Mouse (Mus musculus): ENCODE data around the gene Lsr. TPM values are rescaled to one million over a fixed set of nuclear protein-coding genes. Genes with fewer than 3 reads are reported as not detected.

Gene Lsr
- total RNA-seq, 2 experiments from 2014 or later = 10.1 to 10.2 TPM

DNA sequence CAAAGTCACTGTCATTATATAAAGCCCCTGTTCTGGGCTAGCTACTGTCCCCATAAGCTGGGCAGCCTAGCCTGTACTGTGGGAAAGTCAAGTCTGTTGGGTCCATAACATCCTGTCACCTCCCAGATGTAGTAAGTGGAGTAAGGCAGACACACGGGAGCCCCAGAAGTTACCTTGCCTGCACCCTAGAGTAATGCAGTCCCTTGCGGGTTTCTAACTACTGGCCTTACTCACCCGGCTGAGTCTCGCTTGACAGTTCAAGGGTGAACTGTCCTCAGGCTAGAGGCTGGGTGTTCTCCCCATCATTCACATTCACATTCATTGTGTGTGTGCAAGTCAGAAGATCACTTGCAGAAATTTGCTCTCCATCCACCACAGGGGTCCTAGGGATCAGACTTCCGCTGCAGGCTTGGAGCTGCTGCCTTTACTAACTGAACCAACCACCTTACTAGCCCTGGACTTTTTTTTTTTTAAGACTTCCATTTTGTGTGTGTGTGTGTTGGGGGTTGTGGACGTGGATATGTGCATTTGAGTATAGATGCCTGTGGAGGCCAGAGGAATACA, 13.4 kb downstream of the Lsr start:
- DNase-seq (ENCODE audit: extremely low spot score in 1 of 2, low spot score in 2 of 2) = no peak
- TF ChIP-seq CTCF (IDR thresholded peaks at IDR 0.05) = no peak
- Histone ChIP-seq H3K27ac (no peak overlapping the region), H3K4me3 (no peak overlapping the region)
- intact Hi-C loops (cut with DNase I) = loop anchor here (5.0 kb wide), 2 partner anchors 137 to 373 kb away; partner anchors contain the start of gene Kmt2b

GRCm38 (mm10) chr7:30958866-30959487, 14.3 kb downstream of the Lsr start:
- H3K4me3 ChIP-seq = no peak overlapping the region
- intact Hi-C loops (cut with DNase I) = loop anchor here (5.0 kb wide), 2 partner anchors 138 to 372 kb away; partner anchors contain the start of gene Kmt2b
- TF ChIP-seq CTCF (IDR thresholded peaks at IDR 0.05) = no peak

DNA sequence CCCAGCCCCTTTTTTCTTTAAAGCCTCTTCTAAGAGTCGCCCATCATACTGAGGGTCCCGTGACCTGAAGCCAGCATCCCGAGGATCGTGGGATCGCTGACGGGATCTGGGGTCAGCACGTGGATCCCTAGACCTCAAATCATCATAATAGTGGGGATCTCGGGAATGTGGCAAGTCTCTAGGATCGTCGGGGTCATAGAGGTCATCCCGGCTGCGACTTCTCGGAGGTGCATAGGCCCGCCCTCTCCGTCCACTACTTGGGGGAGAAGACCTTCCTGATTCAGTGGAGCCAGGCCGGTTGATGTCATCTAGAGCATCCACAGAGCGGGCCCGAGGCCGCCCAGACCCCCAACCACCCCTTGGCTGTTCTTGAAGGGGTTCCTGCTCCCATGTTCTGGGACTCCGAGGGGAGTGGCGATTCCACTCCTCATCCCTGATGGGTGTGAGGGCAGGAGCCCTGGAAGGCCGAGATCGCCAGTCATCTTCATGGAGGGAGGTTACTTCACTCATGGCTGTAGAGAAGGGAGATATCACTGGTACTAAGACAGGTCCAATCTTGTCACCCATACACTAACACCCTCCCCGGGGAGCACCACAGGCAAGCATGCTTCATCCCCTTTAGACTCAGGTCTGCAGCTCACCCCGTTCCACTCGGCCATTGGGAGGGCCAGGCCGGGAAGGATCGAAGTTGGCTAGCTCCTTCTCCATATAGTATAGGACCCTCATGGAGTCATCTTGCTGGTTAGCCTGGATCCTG, 15.0 kb downstream of the Lsr start:
- DNase-seq (ENCODE audit: extremely low spot score in 1 of 2, low spot score in 2 of 2) = no peak
- no peak for TF ChIP-seq CTCF (IDR thresholded peaks at IDR 0.05)
- Histone ChIP-seq H3K27ac (peak overlapping the region; percentile 100), H3K4me3 (peak overlapping the region; percentile 75)
- intact Hi-C loops (cut with DNase I) = loop anchor here (5.0 kb wide), 2 partner anchors 139 to 371 kb away; partner anchors contain the start of gene Kmt2b

More at GRCm38 (mm10) chr7:30958866-30959487, 14.3 kb downstream of the Lsr start:
- no peak for DNase-seq (ENCODE audit: extremely low spot score in 1 of 2, low spot score in 2 of 2)
- no peak overlapping the region for H3K27ac ChIP-seq

GRCm38 (mm10) chr7:30957367-30957783, 15.9 kb downstream of the Lsr start:
- no peak for TF ChIP-seq CTCF (IDR thresholded peaks at IDR 0.05)
- Histone ChIP-seq H3K4me3 (peak overlapping the region; percentile 75), H3K27ac (peak overlapping the region; percentile 100)
- peak; percentile 90 to 92 for DNase-seq (ENCODE audit: extremely low spot score in 1 of 2, low spot score in 2 of 2)
- intact Hi-C loops (cut with DNase I) = loop anchor here (1.0 to 5.0 kb wide), 4 partner anchors 60 to 370 kb away; partner anchors contain the start of gene Kmt2b

- Histone ChIP-seq H3K27ac (peak within 1 kb of the TSS; percentile 100), H3K4me3 (peak within 1 kb of the TSS; percentile 75)
- intact Hi-C loops (cut with DNase I) = loop anchor here (1.0 to 5.0 kb wide), 4 partner anchors 60 to 370 kb away; partner anchors contain the start of gene Kmt2b
- DNase-seq (ENCODE audit: extremely low spot score in 1 of 2, low spot score in 2 of 2) = peak; percentile 79 to 84
- no peak for TF ChIP-seq CTCF (IDR thresholded peaks at IDR 0.05)
Measured at GRCm38 (mm10) chr7:30956756-30957366, 16.4 kb downstream of the Lsr start, which contains the start of gene Usf2. Usf2 (minus strand) TSS chr7:30956803.

- intact Hi-C loops (cut with DNase I) = loop anchor here (2.0 to 5.0 kb wide), 3 partner anchors 96 to 369 kb away; partner anchors contain the start of gene Kmt2b
- Histone ChIP-seq H3K27ac (peak overlapping the region; percentile 100), H3K4me3 (peak overlapping the region; percentile 75)
- no peak for TF ChIP-seq CTCF (IDR thresholded peaks at IDR 0.05)
- DNase-seq (ENCODE audit: extremely low spot score in 1 of 2, low spot score in 2 of 2) = peak; percentile 45 to 49
Measured at GRCm38 (mm10) chr7:30956357-30956751, 16.9 kb downstream of the Lsr start.

DNA sequence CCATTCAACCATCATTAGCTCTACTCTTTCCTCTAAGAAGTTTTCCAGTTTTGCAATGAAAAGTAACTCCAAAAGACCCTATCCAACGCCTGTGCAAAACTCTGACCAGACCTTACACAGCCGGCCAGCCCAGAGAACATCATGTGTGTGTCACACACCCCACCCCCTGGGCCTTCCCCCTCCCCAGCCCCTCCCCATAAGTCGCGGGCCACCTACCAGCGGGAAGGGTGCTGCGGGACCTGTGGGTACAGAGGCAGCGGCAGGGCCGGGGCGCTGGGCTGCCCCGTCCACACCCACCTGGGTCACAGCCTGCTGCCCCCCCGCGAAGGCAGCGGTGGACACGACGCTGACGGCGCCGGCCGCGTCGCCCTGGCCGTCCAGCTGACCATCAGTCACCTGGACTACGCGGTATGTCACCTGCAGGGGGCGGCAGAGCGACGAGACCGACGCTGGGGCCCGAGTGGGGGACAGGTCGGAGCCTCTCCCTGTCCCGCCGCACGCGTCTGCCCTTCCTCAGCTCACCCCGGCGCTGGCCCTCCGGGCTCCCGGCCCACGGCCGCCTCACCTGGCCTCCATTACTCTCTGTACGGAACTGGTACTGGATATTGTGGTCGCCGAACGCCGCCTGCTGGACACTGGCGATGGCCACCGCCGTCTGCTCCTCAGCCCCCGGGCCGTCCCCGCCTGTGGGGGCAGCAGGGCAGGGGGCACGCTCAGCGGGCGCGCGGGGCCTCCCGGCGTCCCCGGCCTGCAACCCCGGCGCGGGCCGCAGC, 17.5 kb downstream of the Lsr start:
- Histone ChIP-seq H3K27ac (peak overlapping the region; percentile 100), H3K4me3 (peak overlapping the region; percentile 75)
- intact Hi-C loops (cut with DNase I) = loop anchor here (2.0 to 5.0 kb wide), 3 partner anchors 97 to 368 kb away; partner anchors contain the start of gene Kmt2b
- peak; percentile 78 to 82 for DNase-seq (ENCODE audit: extremely low spot score in 1 of 2, low spot score in 2 of 2)
- TF ChIP-seq CTCF (IDR thresholded peaks at IDR 0.05) = peak; percentile 81

DNA sequence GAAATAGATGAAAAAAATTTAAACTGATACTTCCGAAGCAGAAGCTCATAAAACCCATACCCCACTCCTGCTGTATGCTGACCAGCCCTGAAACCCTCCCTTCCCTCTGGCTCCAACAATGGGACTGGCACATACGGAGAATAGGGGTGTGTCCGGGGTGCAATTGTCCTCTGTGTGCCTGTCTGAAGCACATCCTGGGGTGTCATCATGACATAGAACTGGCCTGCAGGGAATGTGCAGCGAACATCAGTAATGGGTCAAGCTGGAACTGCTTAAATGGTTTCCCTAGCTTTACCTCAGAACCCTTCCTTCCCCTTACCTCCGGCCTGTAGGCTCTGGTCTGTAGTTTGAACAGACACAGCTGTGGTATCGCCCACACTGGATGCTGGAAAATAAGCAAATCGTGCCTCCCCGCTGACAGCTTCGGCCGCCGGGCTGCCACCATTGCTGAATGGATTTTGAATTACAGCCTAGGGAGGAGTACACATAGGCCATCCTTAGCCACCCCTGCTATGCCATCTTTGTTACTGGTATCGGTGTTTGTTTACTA, 18.2 kb downstream of the Lsr start:
- H3K4me3 ChIP-seq = peak overlapping the region; percentile 75
- TF ChIP-seq CTCF (IDR thresholded peaks at IDR 0.05) = no peak
- intact Hi-C loops (cut with DNase I) = loop anchor here (5.0 kb wide), 2 partner anchors 142 to 368 kb away; partner anchors contain the start of gene Kmt2b
- no peak for DNase-seq (ENCODE audit: extremely low spot score in 1 of 2, low spot score in 2 of 2)
- H3K27ac ChIP-seq = peak overlapping the region; percentile 100; the same call in 1 of the 2 replicates

GRCm38 (mm10) chr7:30954036-30954435, 19.2 kb downstream of the Lsr start:
- H3K27ac ChIP-seq = peak overlapping the region; percentile 24; the same call in 1 of the 2 replicates
- intact Hi-C loops (cut with DNase I) = no loop called here

GRCm38 (mm10) chr7:30953459-30953858, 19.8 kb downstream of the Lsr start:
- no peak for DNase-seq (ENCODE audit: extremely low spot score in 1 of 2, low spot score in 2 of 2)
- peak overlapping the region; percentile 24; the same call in 1 of the 2 replicates for H3K27ac ChIP-seq
- no peak for TF ChIP-seq CTCF (IDR thresholded peaks at IDR 0.05)
- no peak overlapping the region for H3K4me3 ChIP-seq
- intact Hi-C loops (cut with DNase I) = no loop called here

More at GRCm38 (mm10) chr7:30954036-30954435, 19.2 kb downstream of the Lsr start:
- no peak; the same call in 1 of the 2 replicates for TF ChIP-seq CTCF (IDR thresholded peaks at IDR 0.05)
- no peak overlapping the region for H3K4me3 ChIP-seq
- no peak for DNase-seq (ENCODE audit: extremely low spot score in 1 of 2, low spot score in 2 of 2)
